Mouse (Mus musculus) lung, embryonic 16.5 days (tissue): ENCODE measurements at regions not wholly inside any gene's neighbourhood (a gene's known extent, or its start where the extent isn't known, plus 50 kb on each side); places are given as distances from the start of the nearest gene placed in this dataset.

ENCODE experiments used
- ATAC-seq: fragments of 200-750 bp; cut with Nextera tagmentation; 2 replicates; pipeline ENCODE4 v1.8.0; 2017; ENCODE audit warnings: low read depth, mild to moderate bottlenecking, moderate library complexity
- H3K27ac ChIP-seq: fragments of 300-500 bp; sonication (generic); 2 replicates; pipeline ENCODE4 v1.5.1; 2014; ENCODE audit warnings: mild to moderate bottlenecking, control low read depth, low read length
- H3K27me3 ChIP-seq: fragments of 300-500 bp; sonication (generic); 2 replicates; pipeline ENCODE4 v1.6.1; 2014; ENCODE audit warnings: low read depth, low read length, mixed read lengths; ENCODE audit not compliant: control insufficient read depth, insufficient read depth
- H3K36me3 ChIP-seq: fragments of 300-500 bp; sonication (generic); 2 replicates; pipeline ENCODE4 v1.6.1; 2014; ENCODE audit warnings: low read length; ENCODE audit not compliant: control insufficient read depth, insufficient read depth
- H3K4me1 ChIP-seq: fragments of 300-500 bp; sonication (generic); replicated peaks from 2 replicates; pipeline ENCODE4 v1.6.1; 2014; ENCODE audit warnings: low read length, mixed read lengths; ENCODE audit not compliant: control insufficient read depth, insufficient read depth
- H3K4me2 ChIP-seq: fragments of 300-500 bp; sonication (generic); 2 replicates; pipeline ENCODE4 v1.6.1; 2014; ENCODE audit warnings: low read depth, low read length, control low read depth
- H3K4me3 ChIP-seq: fragments of 300-500 bp; sonication (generic); 2 replicates; pipeline ENCODE4 v1.5.1; 2014; ENCODE audit warnings: mild to moderate bottlenecking, low read length, control low read depth
- H3K9ac ChIP-seq: fragments of 300-500 bp; sonication (generic); 2 replicates; pipeline ENCODE4 v1.6.1; 2014; ENCODE audit warnings: low read length, control low read depth
- H3K9me3 ChIP-seq: fragments of 300-500 bp; sonication (generic); 2 replicates; pipeline ENCODE4 v1.6.1; 2016; ENCODE audit warnings: low read length; ENCODE audit not compliant: control insufficient read depth
- WGBS: fragments of 180-500 bp; shearing (Covaris S2); extraction: QIAGEN DNeasy Blood & Tissue Kit; methylation state at CpG from one replicate; pipeline ENCODE4 v1.1.7; 2014; 5-methylcytosine and 5-hydroxymethylcytosine counted together

DNA sequence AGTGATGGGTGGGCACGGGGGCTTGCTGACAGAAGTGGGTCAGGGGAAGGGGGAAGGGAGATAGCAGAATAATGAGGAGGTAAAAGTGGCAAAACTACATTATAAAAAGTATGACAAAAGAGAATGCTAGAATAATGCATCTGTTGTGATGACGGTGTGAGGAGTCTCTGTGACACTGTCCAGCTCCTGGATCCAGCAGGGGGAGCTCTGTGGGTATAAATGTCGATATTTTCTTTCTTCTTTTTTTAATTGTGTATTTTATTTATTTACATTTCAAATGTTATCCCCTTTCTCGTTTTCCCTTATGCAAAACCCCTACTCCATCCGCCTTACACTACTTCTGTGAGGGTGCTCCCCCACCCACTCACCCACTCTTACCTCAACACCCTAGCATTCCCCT is 243.9 kb upstream of the Ano5 start:
- H3K27me3 ChIP-seq: no peaks in the 10 kb centered on the region
- H3K4me2 ChIP-seq: no peak overlapping the region
- no peak overlapping the region for H3K9ac ChIP-seq
- no peaks in the 10 kb centered on the region for H3K36me3 ChIP-seq
- H3K27ac ChIP-seq: no peak overlapping the region
- ATAC-seq: no peak
- H3K4me3 ChIP-seq: no peak overlapping the region
- 55% methylated on average over 5 of the region's 5 CpGs for WGBS
- H3K9me3 ChIP-seq: no peaks in the 10 kb centered on the region
- no peaks in the 10 kb centered on the region for H3K4me1 ChIP-seq

DNA sequence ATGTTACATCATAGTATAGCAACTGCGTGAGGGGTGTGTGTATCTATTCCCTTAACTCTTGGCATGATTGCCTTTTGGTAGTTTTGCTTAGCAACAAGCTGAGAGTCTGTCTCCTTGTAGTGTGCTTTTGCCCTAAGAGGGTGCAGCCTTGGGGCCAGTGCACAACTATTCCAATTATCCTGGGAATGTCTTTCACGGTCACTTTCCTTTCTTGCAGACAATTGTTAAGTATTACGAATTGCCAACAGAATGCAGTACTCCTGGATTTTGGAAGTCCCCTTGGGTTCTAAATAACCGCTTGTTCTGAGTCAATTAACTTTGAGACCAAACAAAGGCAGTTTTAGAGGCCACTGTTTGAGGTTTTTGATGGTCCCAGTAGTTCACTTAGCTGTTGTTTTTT is 242.1 kb upstream of the Ano5 start:
- WGBS: 40% methylated on average over 4 of the region's 4 CpGs
- Histone ChIP-seq H3K9me3 (no peaks in the 10 kb centered on the region), H3K4me3 (no peak overlapping the region), H3K9ac (no peak overlapping the region), H3K27ac (no peak overlapping the region), H3K36me3 (no peaks in the 10 kb centered on the region), H3K4me1 (no peaks in the 10 kb centered on the region), H3K27me3 (no peaks in the 10 kb centered on the region), H3K4me2 (no peak overlapping the region)
- no peak for ATAC-seq

DNA sequence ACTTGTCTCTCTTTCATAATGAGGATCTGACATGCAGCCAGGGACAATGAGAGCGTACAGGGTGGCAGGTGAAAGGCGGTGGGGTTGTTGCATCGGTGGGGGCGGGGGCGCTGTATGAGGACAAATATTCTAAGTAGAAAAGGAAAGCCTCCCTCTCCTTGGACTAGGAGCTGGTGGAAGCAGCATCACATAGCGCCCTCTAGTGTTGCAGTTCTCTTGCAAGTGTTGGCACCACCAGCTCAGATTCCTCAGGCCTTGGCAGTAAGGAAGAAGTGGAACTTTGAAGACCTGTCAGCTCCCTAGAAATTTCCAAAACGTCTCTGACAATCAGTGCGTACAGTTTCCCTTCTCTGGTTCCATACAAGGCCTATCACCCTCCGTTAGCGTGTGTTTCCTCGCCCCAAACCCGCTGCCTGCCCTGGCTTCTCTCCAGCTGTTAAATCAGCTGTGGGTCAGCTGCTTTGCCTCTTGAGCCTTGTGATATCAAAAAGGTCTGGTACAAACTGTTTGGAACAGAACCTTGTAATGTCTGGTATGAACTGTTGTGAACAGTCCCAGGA is 240.2 kb upstream of the Ano5 start:
- ATAC-seq: no peak
- Histone ChIP-seq H3K27me3 (no peaks in the 10 kb centered on the region), H3K36me3 (no peaks in the 10 kb centered on the region), H3K27ac (no peak overlapping the region), H3K9ac (no peak overlapping the region), H3K9me3 (no peaks in the 10 kb centered on the region), H3K4me1 (no peaks in the 10 kb centered on the region), H3K4me3 (no peak overlapping the region), H3K4me2 (no peak overlapping the region)
- WGBS: 60% methylated on average over 12 of the region's 12 CpGs

DNA sequence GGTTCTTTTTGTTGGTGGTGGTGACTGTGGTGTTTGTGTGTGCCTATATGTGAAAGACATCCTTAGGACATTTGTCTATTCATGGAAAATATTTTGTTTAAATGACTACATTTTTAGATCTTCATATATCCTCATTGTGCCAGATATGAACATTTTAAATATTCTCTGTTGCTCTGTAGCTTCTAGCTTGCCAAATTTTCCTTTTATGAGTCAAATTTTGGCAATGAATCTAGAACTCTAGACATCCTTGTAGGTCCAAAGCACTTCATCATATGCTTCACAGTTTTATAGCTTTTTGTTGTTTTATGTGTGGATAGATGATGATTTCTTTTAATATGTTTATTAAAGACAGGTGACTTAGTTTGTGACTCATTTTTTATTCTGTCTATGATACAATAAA is 229.4 kb upstream of the Ano5 start:
- Histone ChIP-seq H3K27ac (no peak overlapping the region), H3K9me3 (no peaks in the 10 kb centered on the region), H3K4me1 (no peaks in the 10 kb centered on the region), H3K36me3 (no peaks in the 10 kb centered on the region), H3K4me2 (no peak overlapping the region), H3K27me3 (no peaks in the 10 kb centered on the region), H3K4me3 (no peak overlapping the region), H3K9ac (no peak overlapping the region)
- no peak for ATAC-seq

DNA sequence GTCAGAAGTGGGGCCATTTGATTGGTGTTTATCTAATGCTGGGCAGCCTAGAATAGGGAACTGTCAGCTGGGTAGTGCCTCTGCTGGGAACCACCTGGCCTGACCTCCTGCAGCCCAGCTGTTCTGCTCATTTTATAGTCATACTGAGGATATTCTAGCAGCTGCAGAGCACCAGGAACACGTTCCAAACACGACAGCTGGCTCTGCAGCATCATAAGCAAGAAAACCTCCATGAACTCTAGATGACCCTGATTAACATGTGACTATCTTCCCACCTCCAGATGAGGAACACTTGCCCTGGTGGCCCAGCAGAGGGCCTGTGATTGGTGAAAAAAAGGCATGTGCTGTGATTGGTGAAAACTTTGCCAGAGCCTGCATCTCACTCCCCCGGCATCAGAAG is 210.6 kb upstream of the Ano5 start:
- H3K36me3 ChIP-seq: no peaks in the 10 kb centered on the region
- 11% methylated on average over 3 of the region's 3 CpGs for WGBS
- ATAC-seq: peak; percentile 98

DNA sequence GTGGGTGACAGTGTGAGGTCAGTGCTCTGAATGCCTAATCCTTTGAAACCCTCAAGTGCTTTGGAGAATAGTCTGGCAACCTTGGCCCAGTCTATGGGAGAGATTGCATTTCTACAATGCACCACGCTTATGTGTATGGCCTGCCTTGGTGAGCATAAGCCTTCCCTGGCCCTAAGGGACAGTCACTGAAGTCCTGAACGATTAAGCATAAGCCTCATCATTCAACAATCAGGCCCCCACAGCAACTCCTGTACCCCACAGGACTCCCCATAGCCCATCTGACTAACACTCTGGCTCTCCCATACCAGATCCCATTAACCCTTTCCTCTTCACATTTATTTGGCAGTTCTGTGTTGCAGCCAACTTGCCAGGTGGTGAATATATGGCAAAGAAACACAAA is 203.1 kb upstream of the Ano5 start:
- no peak overlapping the region for H3K9ac ChIP-seq
- no peak for ATAC-seq
- no peak overlapping the region for H3K4me3 ChIP-seq
- no peak overlapping the region for H3K27ac ChIP-seq
- H3K27me3 ChIP-seq: no peaks in the 10 kb centered on the region
- H3K4me1 ChIP-seq: no peaks in the 10 kb centered on the region
- no peaks in the 10 kb centered on the region for H3K9me3 ChIP-seq
- H3K4me2 ChIP-seq: no peak overlapping the region
- H3K36me3 ChIP-seq: no peaks in the 10 kb centered on the region
- WGBS: 78% methylated on average over 2 of the region's 2 CpGs

More for the DNA sequence above, 210.6 kb upstream of the Ano5 start:
- no peak overlapping the region for H3K4me2 ChIP-seq
- no peaks in the 10 kb centered on the region for H3K9me3 ChIP-seq
- H3K4me3 ChIP-seq: no peak overlapping the region
- H3K4me1 ChIP-seq: no peaks in the 10 kb centered on the region
- no peak overlapping the region for H3K9ac ChIP-seq
- no peaks in the 10 kb centered on the region for H3K27me3 ChIP-seq
- no peak overlapping the region for H3K27ac ChIP-seq

DNA sequence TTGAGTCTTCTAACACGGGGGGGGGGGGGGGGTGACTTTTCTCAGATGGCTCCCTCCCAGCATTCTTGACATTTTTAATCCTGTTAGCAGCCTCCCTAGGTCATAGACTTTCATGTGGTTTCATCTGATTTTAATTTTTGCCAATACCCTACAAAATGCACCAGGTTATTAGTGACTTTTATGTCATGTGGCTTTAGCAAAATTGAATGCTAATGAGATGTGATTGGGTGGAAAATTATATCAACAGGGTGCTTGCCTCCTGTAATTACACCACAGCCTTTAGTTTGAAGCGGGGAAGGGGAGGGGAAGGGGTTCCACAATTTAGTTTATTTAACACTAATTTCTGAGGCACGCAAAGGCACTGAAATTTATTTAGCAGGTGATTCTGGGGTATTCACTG is 200.6 kb upstream of the Ano5 start:
- Histone ChIP-seq H3K27ac (no peak overlapping the region), H3K27me3 (no peaks in the 10 kb centered on the region), H3K4me3 (no peak overlapping the region), H3K4me2 (no peak overlapping the region), H3K9ac (no peak overlapping the region), H3K9me3 (no peaks in the 10 kb centered on the region), H3K4me1 (no peaks in the 10 kb centered on the region), H3K36me3 (no peaks in the 10 kb centered on the region)
- WGBS: 48% methylated on average over 3 of the region's 3 CpGs
- ATAC-seq: no peak

DNA sequence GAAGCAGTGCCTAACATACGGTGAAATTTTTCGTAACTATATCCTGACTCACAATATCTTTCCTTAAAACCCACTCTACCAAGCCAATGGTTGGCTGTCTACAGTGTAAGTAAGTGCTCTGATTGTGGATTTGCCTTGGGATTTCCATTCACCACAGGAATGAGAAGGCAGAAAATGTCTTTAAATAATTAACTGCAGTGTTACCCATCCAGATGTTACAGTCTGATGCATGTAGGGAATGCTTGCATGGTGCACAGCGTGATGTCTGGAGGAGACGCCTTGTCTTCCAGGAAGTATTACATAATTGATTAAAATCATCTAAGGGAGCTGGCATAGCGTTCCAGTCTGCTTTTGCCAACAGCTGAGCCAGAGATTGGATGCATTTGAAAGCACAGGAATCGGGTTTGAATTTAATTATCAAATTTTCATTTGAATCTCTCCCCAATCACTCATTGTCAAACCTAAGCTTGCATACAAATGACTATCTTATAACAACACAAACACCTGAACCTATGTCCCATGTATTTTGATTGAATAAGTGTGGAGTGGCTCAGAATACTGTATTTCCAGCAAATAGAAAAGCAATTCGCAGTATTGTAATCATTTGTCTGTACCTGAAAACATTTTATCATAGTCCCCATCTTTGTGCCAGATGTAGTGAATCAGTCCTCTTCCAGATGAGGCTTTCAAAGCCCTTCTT is 170.8 kb upstream of the Ano5 start:
- no peaks in the 10 kb centered on the region for H3K9me3 ChIP-seq
- 77% methylated on average over 7 of the region's 7 CpGs for WGBS
- H3K4me1 ChIP-seq: no peaks in the 10 kb centered on the region
- H3K27ac ChIP-seq: no peak overlapping the region
- no peaks in the 10 kb centered on the region for H3K27me3 ChIP-seq
- no peak overlapping the region for H3K4me2 ChIP-seq
- no peaks in the 10 kb centered on the region for H3K36me3 ChIP-seq
- H3K4me3 ChIP-seq: no peak overlapping the region
- no peak for ATAC-seq
- no peak overlapping the region for H3K9ac ChIP-seq

DNA sequence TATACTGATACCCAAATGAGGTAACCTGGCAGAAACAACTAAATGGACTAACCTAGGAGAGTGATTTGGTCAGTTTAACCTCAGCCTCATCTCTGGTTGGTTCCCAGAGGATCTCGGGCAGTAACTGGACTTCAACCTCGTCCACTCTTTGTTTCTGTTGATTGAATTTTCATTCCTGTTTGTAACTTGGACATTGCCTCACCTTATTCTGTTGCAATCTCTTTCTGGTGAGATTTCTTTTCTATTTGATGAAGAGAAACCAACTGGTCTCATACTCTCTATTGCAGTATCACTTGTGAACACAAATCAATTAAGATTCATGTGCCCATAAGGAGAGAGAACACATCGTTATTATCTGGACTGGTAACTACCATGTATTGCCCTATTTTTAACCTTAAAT is 163.3 kb upstream of the Ano5 start:
- Histone ChIP-seq H3K4me1 (no peaks in the 10 kb centered on the region), H3K27me3 (no peaks in the 10 kb centered on the region), H3K9me3 (no peaks in the 10 kb centered on the region), H3K4me2 (no peak overlapping the region), H3K4me3 (no peak overlapping the region), H3K36me3 (no peaks in the 10 kb centered on the region), H3K27ac (no peak overlapping the region), H3K9ac (no peak overlapping the region)
- WGBS: 80% methylated on average over 3 of the region's 3 CpGs
- ATAC-seq: no peak

DNA sequence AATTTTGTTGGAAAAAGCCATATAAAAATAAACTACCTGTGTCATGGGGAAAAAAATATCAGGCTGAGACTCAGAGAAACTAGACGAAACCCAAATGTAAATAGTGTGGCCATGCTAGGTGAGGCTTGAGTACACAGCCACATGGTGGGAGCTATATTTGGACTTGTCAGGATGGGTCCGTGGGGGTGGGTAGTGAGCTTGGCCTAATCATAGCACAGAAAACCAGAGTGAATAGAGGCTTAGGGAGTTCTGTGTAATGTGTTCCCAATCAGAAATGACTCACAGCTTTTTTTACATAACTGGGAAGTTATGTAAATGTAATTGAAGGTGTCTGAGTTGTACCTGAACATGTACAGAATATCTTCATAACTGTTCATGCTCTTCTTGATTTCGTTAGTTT is 150.7 kb upstream of the Ano5 start:
- no peaks in the 10 kb centered on the region for H3K27me3 ChIP-seq
- 51% methylated on average over 3 of the region's 3 CpGs for WGBS
- H3K4me3 ChIP-seq: no peak overlapping the region
- H3K27ac ChIP-seq: no peak overlapping the region
- H3K4me1 ChIP-seq: no peaks in the 10 kb centered on the region
- H3K9me3 ChIP-seq: no peaks in the 10 kb centered on the region
- ATAC-seq: no peak
- no peak overlapping the region for H3K9ac ChIP-seq
- no peak overlapping the region for H3K4me2 ChIP-seq
- no peaks in the 10 kb centered on the region for H3K36me3 ChIP-seq
